Mouse (Mus musculus): ENCODE measurements around the gene Il17rb.

GRCm38 (mm10) chr14:29968075-29968821, 40.4 kb downstream of the Il17rb start, which contains the start of gene Selenok:
- no peak for TF ChIP-seq CTCF (IDR thresholded peaks at IDR 0.05; ENCODE audit: extremely low read depth, insufficient read depth, low read length)
- TF ChIP-seq POLR2A (IDR thresholded peaks at IDR 0.05; ENCODE audit: extremely low read depth, insufficient read depth, low read length), result peak; percentile 89
